Mouse (Mus musculus): ENCODE data around the gene Pdzph1. TPM values are rescaled to one million over a fixed set of nuclear protein-coding genes. Genes with fewer than 3 reads are reported as not detected.
A peak's percentile ranks its signal among the peaks of the same experiment; 100 is the strongest.

Pdzph1 gene
- polyA plus RNA-seq, 1 experiment from 2014 or later: not detected

GRCm38 (mm10) chr17:58891488-58892210 is 99.5 kb downstream of the Pdzph1 start:
- Histone ChIP-seq H3K36me3 (ENCODE audit: insufficient read depth) (no peaks in the 10 kb centered on the region), H3K27ac (ENCODE audit: low read depth) (no peak overlapping the region), H3K4me1 (ENCODE audit: insufficient read depth) (no peaks in the 10 kb centered on the region), H3K9me3 (ENCODE audit: low read depth, low read length) (no peaks in the 10 kb centered on the region), H3K27me3 (ENCODE audit: insufficient read depth, low read length) (no peaks in the 10 kb centered on the region), H3K4me2 (no peak overlapping the region), H3K9ac (no peak overlapping the region), H3K4me3 (ENCODE audit: low read depth, low read length) (no peak overlapping the region)
- 47% methylated on average over 4 of the region's 4 CpGs for WGBS
- TF ChIP-seq CTCF (IDR thresholded peaks at IDR 0.05; ENCODE audit: low read depth): no peak
- ATAC-seq (ENCODE audit: insufficient read depth) (no peak), DNase-seq (no peak)

GRCm38 (mm10) chr17:58889905-58890645 is 101.1 kb downstream of the Pdzph1 start:
- Histone ChIP-seq H3K27ac (ENCODE audit: low read depth) (no peak overlapping the region), H3K27me3 (ENCODE audit: insufficient read depth, low read length) (no peaks in the 10 kb centered on the region), H3K4me2 (no peak overlapping the region), H3K9ac (no peak overlapping the region), H3K4me3 (ENCODE audit: low read depth, low read length) (no peak overlapping the region), H3K9me3 (ENCODE audit: low read depth, low read length) (no peaks in the 10 kb centered on the region), H3K4me1 (ENCODE audit: insufficient read depth) (no peaks in the 10 kb centered on the region), H3K36me3 (ENCODE audit: insufficient read depth) (no peaks in the 10 kb centered on the region)
- ATAC-seq (ENCODE audit: insufficient read depth): no peak
- WGBS: 70% methylated on average over 4 of the region's 4 CpGs
- no peak for TF ChIP-seq CTCF (IDR thresholded peaks at IDR 0.05; ENCODE audit: low read depth)
- DNase-seq: no peak

GRCm38 (mm10) chr17:58884393-58884792 is 106.8 kb downstream of the Pdzph1 start:
- H3K36me3 ChIP-seq (ENCODE audit: insufficient read depth): no peaks in the 10 kb centered on the region
- no peak for ATAC-seq (ENCODE audit: insufficient read depth)
- no peak overlapping the region for H3K9ac ChIP-seq
- no peaks in the 10 kb centered on the region for H3K27me3 ChIP-seq (ENCODE audit: insufficient read depth, low read length)
- TF ChIP-seq CTCF (IDR thresholded peaks at IDR 0.05; ENCODE audit: low read depth): no peak
- 50% methylated on average over 1 of the region's 1 CpGs for WGBS
- H3K9me3 ChIP-seq (ENCODE audit: low read depth, low read length): no peaks in the 10 kb centered on the region
- H3K4me3 ChIP-seq (ENCODE audit: low read depth, low read length): no peak overlapping the region
- no peak overlapping the region for H3K27ac ChIP-seq (ENCODE audit: low read depth)
- no peak for DNase-seq
- H3K4me2 ChIP-seq: no peak overlapping the region
- H3K4me1 ChIP-seq (ENCODE audit: insufficient read depth): no peaks in the 10 kb centered on the region

DNA sequence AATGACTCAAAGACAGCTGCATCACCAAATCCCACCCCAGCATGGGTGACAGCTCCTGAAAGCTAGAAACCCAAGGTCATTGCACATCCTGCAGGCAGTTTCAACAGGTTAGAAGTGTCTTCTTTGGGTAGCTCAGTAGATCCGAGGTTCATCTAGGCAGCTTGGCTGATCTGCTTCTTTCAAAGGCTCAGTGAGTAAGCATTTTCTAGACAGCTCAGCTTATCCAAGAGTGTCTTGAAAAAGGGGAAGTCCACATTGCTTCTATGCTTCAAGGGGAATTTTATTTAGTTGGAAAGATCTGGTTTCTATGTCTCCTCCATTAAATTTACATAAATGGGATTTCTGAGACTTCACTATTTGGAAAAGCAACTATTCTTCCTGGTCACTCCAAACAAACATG is 117.8 kb downstream of the Pdzph1 start:
- Histone ChIP-seq H3K9ac (no peak overlapping the region), H3K9me3 (ENCODE audit: low read depth, low read length) (no peaks in the 10 kb centered on the region), H3K27ac (ENCODE audit: low read depth) (no peak overlapping the region), H3K4me2 (no peak overlapping the region), H3K36me3 (ENCODE audit: insufficient read depth) (no peaks in the 10 kb centered on the region), H3K4me1 (ENCODE audit: insufficient read depth) (no peaks in the 10 kb centered on the region), H3K4me3 (ENCODE audit: low read depth, low read length) (no peak overlapping the region), H3K27me3 (ENCODE audit: insufficient read depth, low read length) (no peaks in the 10 kb centered on the region)
- no peak for TF ChIP-seq CTCF (IDR thresholded peaks at IDR 0.05; ENCODE audit: low read depth)
- ATAC-seq (ENCODE audit: insufficient read depth): no peak
- no peak for DNase-seq
- WGBS: 54% methylated on average over 1 of the region's 1 CpGs

DNA sequence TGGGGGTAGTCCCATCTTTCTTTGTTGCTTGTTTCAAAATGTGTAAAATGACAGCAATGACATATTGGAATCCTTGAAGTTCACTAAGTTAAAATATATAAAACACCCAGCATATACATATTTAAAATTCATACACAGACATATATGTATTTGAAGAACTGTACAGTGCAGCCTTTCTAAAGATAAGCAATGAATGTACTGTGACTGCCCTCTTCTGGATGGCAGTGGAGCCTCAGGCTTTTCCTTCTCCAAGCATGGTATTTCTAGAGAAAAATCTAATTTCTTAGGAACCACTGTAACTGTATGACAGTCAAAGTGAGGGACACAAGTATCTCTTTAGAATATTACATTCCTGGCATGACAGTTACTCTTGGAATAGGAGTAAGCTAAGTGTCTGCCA is 120.4 kb downstream of the Pdzph1 start:
- no peaks in the 10 kb centered on the region for H3K4me1 ChIP-seq (ENCODE audit: insufficient read depth)
- no peak for ATAC-seq (ENCODE audit: insufficient read depth)

More for the DNA sequence above, 120.4 kb downstream of the Pdzph1 start:
- no peak overlapping the region for H3K4me3 ChIP-seq (ENCODE audit: low read depth, low read length)
- no peaks in the 10 kb centered on the region for H3K36me3 ChIP-seq (ENCODE audit: insufficient read depth)
- no peak overlapping the region for H3K9ac ChIP-seq
- H3K9me3 ChIP-seq (ENCODE audit: low read depth, low read length): no peaks in the 10 kb centered on the region
- H3K4me2 ChIP-seq: no peak overlapping the region
- no peak overlapping the region for H3K27ac ChIP-seq (ENCODE audit: low read depth)
- TF ChIP-seq CTCF (IDR thresholded peaks at IDR 0.05; ENCODE audit: low read depth): peak; percentile 34
- no peaks in the 10 kb centered on the region for H3K27me3 ChIP-seq (ENCODE audit: insufficient read depth, low read length)
- DNase-seq: peak; percentile 21

Other genes with a start within 250 kb of the Pdzph1 start
- 3.4 and 4.4 TPM in 2 replicates for gene Nudt12, start 22.0 kb upstream of the Pdzph1 start, polyA plus RNA-seq (2014; fragmentation: Nextera tagmentation; extraction: Ambion mirVana)